Mouse (Mus musculus) testis, adult 2 months (tissue): Measurements from ENCODE around the gene Psmc1. TPM values are rescaled to one million over a fixed set of nuclear protein-coding genes. Genes with fewer than 3 reads are reported as not detected.

ENCODE experiments used
- H3K27ac ChIP-seq: fragments of 200-500 bp; 2 replicates; pipeline ENCODE4 v1.5.1; 2012; ENCODE audit warnings: low read depth, low read length; ENCODE audit not compliant: control insufficient read depth, insufficient read depth
- H3K27me3 ChIP-seq: fragments of 200-500 bp; 2 replicates; pipeline ENCODE4 v1.6.1; 2012; ENCODE audit warnings: mild to moderate bottlenecking, low read length, moderate library complexity; ENCODE audit not compliant: control insufficient read depth, insufficient read depth
- H3K36me3 ChIP-seq: fragments of 200-500 bp; 2 replicates; pipeline ENCODE4 v1.6.1; 2012; ENCODE audit warnings: mild to moderate bottlenecking, low read length; ENCODE audit not compliant: control insufficient read depth, insufficient read depth
- H3K4me1 ChIP-seq: fragments of 200-500 bp; 2 replicates; pipeline ENCODE4 v1.6.1; 2012; ENCODE audit warnings: low read length; ENCODE audit not compliant: control insufficient read depth, insufficient read depth
- H3K4me3 ChIP-seq: fragments of 200-500 bp; 2 replicates; pipeline ENCODE4 v1.5.1; 2012; ENCODE audit warnings: low read depth, mild to moderate bottlenecking, low read length, moderate library complexity, mixed read lengths; ENCODE audit not compliant: control insufficient read depth
- CTCF ChIP-seq: fragments of 200-500 bp; IDR thresholded peaks from 2 replicates; pipeline ENCODE4 v1.5.1; 2012; ENCODE audit warnings: low read depth, mild to moderate bottlenecking, inconsistent platforms, low read length, moderate library complexity; ENCODE audit not compliant: control insufficient read depth, insufficient read depth, insufficient replicate concordance
- POLR2A ChIP-seq: fragments of 200-500 bp; IDR thresholded peaks from 2 replicates; pipeline ENCODE4 v1.6.1; 2012; ENCODE audit warnings: low read depth, mild to moderate bottlenecking, inconsistent platforms, low read length, moderate library complexity; ENCODE audit not compliant: control insufficient read depth
- polyA plus RNA-seq: library from polyadenylated mRNA; depleted of rRNA; stranded (reverse); fragments of >200 nt; gene quantifications from 2 replicates; pipeline ENCODE4 v1.2.3, GENCODE M21; 2012; rRNA removed

The Psmc1 gene
- polyA plus RNA-seq, 1 experiment = 33.7 TPM

GRCm38 (mm10) chr12:100159261-100159975 is 49.5 kb downstream of the Psmc1 start, which contains the start of gene Nrde2:
TSS of gene Nrde2 (minus strand) at chr12:100159653.
- H3K4me1 ChIP-seq = no peaks in the 10 kb centered on the region; the same call in none of the 2 replicates
- TF ChIP-seq CTCF = no peak
- peak; percentile 64 for TF ChIP-seq POLR2A
- H3K4me3 ChIP-seq = peak within 1 kb of the TSS; percentile 93
- H3K27me3 ChIP-seq = no peaks in the 10 kb centered on the region
- no peaks in the 10 kb centered on the region; the same call in 1 of the 2 replicates for H3K36me3 ChIP-seq
- peak within 1 kb of the TSS; percentile 83 for H3K27ac ChIP-seq

- Histone ChIP-seq H3K27me3 (no peaks in the 10 kb centered on the region), H3K36me3 (no peaks in the 10 kb centered on the region), H3K4me3 (no peak overlapping the region), H3K4me1 (peaks cover 11% of the 10 kb centered on the region), H3K27ac (no peak overlapping the region)
- TF ChIP-seq CTCF (no peak), POLR2A (no peak)
Observed at GRCm38 (mm10) chr12:100164991-100165500, 55.1 kb downstream of the Psmc1 start.

- H3K27ac ChIP-seq = no peak overlapping the region
- no peaks in the 10 kb centered on the region for H3K27me3 ChIP-seq
- TF ChIP-seq POLR2A = no peak
- peak; percentile 16; the same call in 1 of the 2 replicates for TF ChIP-seq CTCF
- H3K4me1 ChIP-seq = peaks cover 11% of the 10 kb centered on the region
- H3K36me3 ChIP-seq = no peaks in the 10 kb centered on the region
- no peak overlapping the region for H3K4me3 ChIP-seq
Observed at GRCm38 (mm10) chr12:100166177-100166576, 56.2 kb downstream of the Psmc1 start.

GRCm38 (mm10) chr12:100166939-100167338 is 57.0 kb downstream of the Psmc1 start:
- TF ChIP-seq CTCF (no peak), POLR2A (no peak)
- no peak overlapping the region for H3K4me3 ChIP-seq
- H3K4me1 ChIP-seq = peaks cover 11% of the 10 kb centered on the region
- H3K36me3 ChIP-seq = no peaks in the 10 kb centered on the region
- no peak overlapping the region for H3K27ac ChIP-seq
- H3K27me3 ChIP-seq = no peaks in the 10 kb centered on the region

- TF ChIP-seq POLR2A (no peak), CTCF (no peak)
- Histone ChIP-seq H3K4me3 (no peak overlapping the region), H3K36me3 (no peaks in the 10 kb centered on the region), H3K27me3 (no peaks in the 10 kb centered on the region), H3K27ac (peak overlapping the region; percentile 54), H3K4me1 (peaks cover 11% of the 10 kb centered on the region)
Observed at GRCm38 (mm10) chr12:100167502-100167901, 57.5 kb downstream of the Psmc1 start.

GRCm38 (mm10) chr12:100167931-100168871 is 58.2 kb downstream of the Psmc1 start:
- Histone ChIP-seq H3K27ac (peak overlapping the region; percentile 54), H3K36me3 (no peaks in the 10 kb centered on the region), H3K4me3 (peak overlapping the region; percentile 36), H3K4me1 (peaks cover 11% of the 10 kb centered on the region), H3K27me3 (no peaks in the 10 kb centered on the region)
- TF ChIP-seq CTCF (no peak), POLR2A (no peak; the same call in 1 of the 2 replicates)

- Histone ChIP-seq H3K27me3 (no peaks in the 10 kb centered on the region), H3K36me3 (no peaks in the 10 kb centered on the region), H3K4me3 (no peak overlapping the region), H3K4me1 (peaks cover 11% of the 10 kb centered on the region), H3K27ac (no peak overlapping the region)
- TF ChIP-seq CTCF (no peak), POLR2A (no peak)
Observed at GRCm38 (mm10) chr12:100172481-100172880, 62.5 kb downstream of the Psmc1 start.

Other genes starting within 250 kb of the Psmc1 start
- gene Efcab11, start 225.7 kb upstream of the Psmc1 start, polyA plus RNA-seq = 6.3 and 7.1 TPM in 2 replicates
- 95.7 and 109 TPM in 2 replicates for gene Tdp1, start 225.6 kb upstream of the Psmc1 start, polyA plus RNA-seq
- 1.3 and 1.7 TPM in 2 replicates for gene Kcnk13, start 145.7 kb upstream of the Psmc1 start, polyA plus RNA-seq
- gene Nrde2, start 49.5 kb downstream of the Psmc1 start, polyA plus RNA-seq = 7.0 and 8.1 TPM in 2 replicates
- 331 and 365 TPM in 2 replicates for gene Calm1, start 89.3 kb downstream of the Psmc1 start, polyA plus RNA-seq